Mouse (Mus musculus) MEL (cell line): ENCODE measurements at regions not wholly inside any gene's neighbourhood (a gene's known extent, or its start where the extent isn't known, plus 50 kb on each side); places are given as distances from the start of the nearest gene placed in this dataset.

Source experiments
- BHLHE40 ChIP-seq: IDR thresholded peaks from 2 replicates; pipeline ENCODE4 v1.6.1; 2012; ENCODE audit warnings: low read depth, mild to moderate bottlenecking, inconsistent platforms, low read length, improper control_type of control experiment, borderline replicate concordance
- CTCF ChIP-seq, 3 experiments: IDR thresholded peaks in 2 of 3; conservative IDR thresholded peaks in 1 of 3; 2 replicates each; pipeline ENCODE4 v1.5.1; 2011 to 2012; ENCODE audit warnings: low read length in 3 of 3, low read depth in 2 of 3, mild to moderate bottlenecking in 2 of 3, improper control_type of control experiment in 1 of 3, inconsistent platforms in 1 of 3, mixed read lengths in 1 of 3, moderate library complexity in 1 of 3; ENCODE audit not compliant: control insufficient read depth in 1 of 3, insufficient read depth in 1 of 3, poor library complexity in 1 of 3, severe bottlenecking in 1 of 3
- MYC ChIP-seq: IDR thresholded peaks from 2 replicates; pipeline ENCODE4 v1.6.1; 2011; ENCODE audit warnings: low read depth, mild to moderate bottlenecking, low read length, improper control_type of control experiment, moderate library complexity
- TBP ChIP-seq: IDR thresholded peaks from 2 replicates; pipeline ENCODE4 v1.8.0; 2011; ENCODE audit warnings: low read depth, low read length, improper control_type of control experiment
- TCF12 ChIP-seq: IDR thresholded peaks from 2 replicates; pipeline ENCODE4 v1.6.1; 2014; ENCODE audit warnings: low read depth, mild to moderate bottlenecking, inconsistent platforms, low read length, improper control_type of control experiment, moderate library complexity
- ZC3H11A ChIP-seq: IDR thresholded peaks from 2 replicates; pipeline ENCODE4 v1.6.1; 2012; ENCODE audit warnings: low read depth, mild to moderate bottlenecking, inconsistent platforms, low read length, improper control_type of control experiment
- ZNF384 ChIP-seq: IDR thresholded peaks from 2 replicates; pipeline ENCODE4 v1.6.1; 2012; ENCODE audit warnings: low read depth, mild to moderate bottlenecking, inconsistent platforms, low read length, improper control_type of control experiment

GRCm38 (mm10) chr1:185939914-185940313 is 177.2 kb downstream of the Lyplal1 start:
- no peak for TF ChIP-seq ZNF384
- no peak for TF ChIP-seq MYC
- TF ChIP-seq TBP, result no peak
- TF ChIP-seq TCF12, result no peak
- no peak for TF ChIP-seq CTCF (IDR thresholded peaks at IDR 0.05 in 2 of 3, conservative IDR thresholded peaks at IDR 0.05 in 1 of 3; ENCODE audit: control insufficient read depth in 1 of 3, insufficient read depth in 1 of 3, low read depth in 2 of 3, low read length in 3 of 3, poor library complexity in 1 of 3, severe bottlenecking in 1 of 3)
- TF ChIP-seq ZC3H11A, result no peak
- TF ChIP-seq BHLHE40, result no peak
